Mouse (Mus musculus) R1 (cell line): ENCODE data around the gene Slc9a6.

ENCODE experiments used
- DNase-seq: peaks from one replicate; pipeline ENCODE4 v3.0.0-alpha.2; 2018; ENCODE audit warnings: low read depth, low spot score

Slc9a6 gene

DNA sequence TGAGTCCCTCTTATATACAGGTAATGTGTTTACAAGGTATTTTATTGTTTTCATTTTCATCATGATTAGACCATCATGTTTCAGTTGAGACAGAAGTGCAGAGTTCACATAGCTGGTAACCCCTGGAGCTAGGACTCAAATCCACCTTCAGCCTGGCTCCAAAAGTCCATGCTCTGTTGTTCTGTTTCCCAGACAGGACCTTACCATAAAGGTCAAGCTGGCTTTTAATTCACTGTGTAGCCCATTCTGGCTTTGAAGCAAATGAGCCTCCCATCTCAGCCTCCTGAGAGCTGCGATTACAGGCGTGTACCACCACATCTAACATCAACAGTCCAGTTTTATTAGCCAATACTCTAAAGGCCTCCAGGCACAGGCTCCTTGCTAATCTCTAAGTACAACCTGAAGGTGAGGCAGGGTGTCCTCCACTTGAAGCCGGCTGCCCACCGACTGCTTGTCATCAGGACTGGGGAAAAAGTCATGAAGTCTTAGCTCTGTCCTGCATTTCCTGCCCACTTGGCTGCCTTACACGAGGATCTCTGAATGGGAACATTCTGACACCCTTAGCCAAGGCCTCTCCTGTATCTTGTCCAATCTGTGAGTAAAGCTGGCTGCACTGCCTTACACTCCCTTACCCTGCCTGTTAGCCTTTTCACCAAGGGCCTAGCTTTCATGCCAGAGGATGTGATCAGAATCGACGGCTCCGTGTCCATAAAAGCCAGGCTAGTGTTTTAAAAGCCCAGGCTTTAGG lies 55.8 kb downstream of the Slc9a6 start:
- no peak for DNase-seq

DNA sequence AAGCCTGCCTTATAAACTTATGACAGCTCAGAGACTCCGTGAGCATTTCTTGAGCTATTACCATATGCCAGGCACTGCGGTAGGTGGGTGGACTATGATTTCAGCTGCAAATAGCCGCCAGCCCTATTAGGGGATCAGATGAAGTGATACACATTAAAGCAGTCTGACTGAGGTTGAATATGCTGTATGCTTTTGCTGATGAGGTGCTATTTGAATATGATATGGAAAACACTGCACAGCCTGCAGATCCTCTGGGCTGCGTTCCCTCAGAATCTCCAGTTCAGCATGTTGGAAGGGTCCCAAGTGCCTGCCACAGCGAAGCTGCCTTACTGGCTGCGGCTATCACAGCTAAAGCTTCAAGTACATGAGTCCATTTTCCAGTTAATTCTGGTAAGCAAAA lies 57.7 kb downstream of the Slc9a6 start:
- no peak for DNase-seq

DNA sequence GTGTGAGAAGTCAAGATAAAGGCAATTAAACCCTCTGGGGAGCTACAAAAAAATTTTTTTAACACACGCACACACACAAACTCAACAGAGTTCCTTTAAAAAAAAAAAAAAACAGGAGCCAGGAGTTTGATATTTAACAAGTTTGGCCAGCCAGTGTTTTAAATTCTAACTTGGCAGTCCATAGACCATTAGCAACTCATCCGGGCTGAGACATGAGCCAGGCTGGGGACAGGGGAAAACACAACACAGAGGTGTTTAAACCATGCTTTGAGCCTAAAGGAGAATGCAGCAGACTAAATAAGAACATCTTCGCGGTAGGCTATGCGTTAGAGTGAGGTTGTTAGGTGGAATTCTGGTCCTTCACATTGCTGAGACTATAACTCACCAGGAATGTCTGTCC lies 58.5 kb downstream of the Slc9a6 start:
- no peak for DNase-seq

DNA sequence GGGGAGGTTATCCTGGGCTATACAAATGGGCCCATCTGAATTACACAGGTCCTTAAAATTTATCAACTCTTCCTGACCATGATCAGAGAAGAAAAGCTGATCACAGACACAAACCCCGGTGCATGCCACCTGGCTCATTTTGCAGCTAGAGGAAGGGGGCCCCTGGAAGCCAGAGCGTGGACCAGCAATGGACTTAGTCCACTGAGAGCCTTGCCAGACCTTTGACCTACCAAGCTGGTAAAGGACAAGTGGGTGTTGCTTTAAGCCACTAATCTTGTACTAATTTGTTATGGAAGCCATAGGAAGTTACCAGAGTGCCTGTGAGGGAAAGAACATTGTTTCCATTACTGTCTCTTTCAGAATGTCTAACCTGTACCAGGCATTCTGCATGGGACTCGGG lies 58.9 kb downstream of the Slc9a6 start:
- DNase-seq = no peak

DNA sequence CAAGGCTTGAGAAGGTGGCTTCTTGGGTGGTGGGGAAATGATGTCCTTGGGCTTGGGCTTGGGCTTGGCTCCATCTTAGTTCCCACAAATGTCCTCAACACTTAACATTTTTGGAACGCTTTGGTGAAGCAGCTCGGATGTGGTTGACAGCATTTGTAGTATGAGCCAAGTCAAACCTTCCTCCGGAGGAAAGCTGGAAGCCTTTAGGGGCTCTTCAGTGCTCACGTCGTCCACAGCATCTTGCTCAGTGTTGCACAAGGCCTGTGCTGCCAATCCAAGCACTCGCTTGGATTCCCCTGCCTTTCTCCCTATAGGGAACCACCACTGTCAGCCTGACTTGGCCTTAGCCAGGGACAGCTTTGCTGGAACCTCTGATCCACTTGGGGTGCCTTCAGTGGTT lies 66.0 kb downstream of the Slc9a6 start:
- DNase-seq = no peak

DNA sequence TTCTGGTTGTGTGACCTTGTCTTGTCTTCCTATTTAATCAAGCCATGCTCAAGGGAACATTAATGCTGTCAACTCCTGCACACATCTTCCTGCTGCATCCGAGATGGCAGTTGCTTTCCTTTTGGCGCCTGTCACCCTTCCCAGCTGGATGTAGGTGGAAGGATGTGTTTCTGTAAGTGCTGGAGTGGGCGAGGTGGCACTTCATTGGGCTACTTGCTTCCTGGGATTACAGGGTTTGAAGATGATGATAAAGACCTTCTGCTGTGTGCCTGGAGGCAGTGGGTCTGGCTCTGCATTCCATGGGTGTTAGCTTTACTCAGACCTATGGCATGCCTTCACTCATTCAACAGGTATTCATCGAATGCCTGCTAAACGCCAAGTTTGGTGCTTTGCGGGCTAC lies 68.2 kb downstream of the Slc9a6 start:
- no peak for DNase-seq

DNA sequence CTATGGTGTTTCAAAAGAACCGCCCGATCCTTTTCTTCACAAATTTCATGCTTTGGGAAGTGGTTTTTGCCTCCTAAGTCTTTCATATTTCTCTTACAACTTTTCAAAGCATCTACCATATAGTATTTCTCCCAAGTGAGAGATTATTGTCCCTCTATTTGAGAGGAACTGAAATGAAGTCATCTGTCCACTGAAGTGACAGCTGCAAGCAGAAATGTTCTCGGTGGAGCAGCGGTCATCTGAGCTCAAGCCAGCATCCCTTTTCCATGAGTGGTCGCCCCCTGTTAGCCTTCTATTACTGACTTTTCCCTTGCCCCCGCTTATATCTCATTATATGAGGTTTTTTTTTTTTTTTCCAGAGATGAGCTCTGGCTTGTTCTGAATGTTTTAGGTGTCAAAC lies 69.5 kb downstream of the Slc9a6 start:
- DNase-seq = no peak

DNA sequence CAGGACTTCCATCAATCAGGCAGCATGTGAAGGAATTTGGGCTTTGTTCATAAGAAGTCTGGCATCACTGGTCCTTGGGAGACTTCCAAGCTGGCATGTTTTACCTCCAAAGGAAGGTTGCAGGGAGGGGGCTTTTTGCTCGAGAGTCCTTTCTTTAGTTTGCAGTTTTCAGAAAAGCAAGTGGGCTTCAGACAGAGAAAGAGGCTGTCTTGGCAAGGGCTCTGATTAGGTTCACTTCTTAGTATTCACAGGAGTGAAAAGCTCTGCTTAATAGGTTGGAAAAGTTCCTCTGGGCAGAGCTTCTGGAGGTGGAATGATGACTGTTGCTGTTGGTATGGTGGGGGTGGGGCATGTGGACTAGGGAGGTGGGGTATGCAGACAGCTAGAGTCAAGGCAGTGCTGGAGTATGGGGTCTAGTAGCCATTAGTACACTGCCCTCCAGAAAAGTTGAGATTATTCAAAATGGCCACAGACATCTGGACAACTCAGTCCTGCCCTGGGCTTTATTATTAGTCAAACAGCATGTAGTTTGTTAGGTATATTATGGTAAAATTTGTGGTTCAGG lies 72.7 kb downstream of the Slc9a6 start:
- DNase-seq = no peak

DNA sequence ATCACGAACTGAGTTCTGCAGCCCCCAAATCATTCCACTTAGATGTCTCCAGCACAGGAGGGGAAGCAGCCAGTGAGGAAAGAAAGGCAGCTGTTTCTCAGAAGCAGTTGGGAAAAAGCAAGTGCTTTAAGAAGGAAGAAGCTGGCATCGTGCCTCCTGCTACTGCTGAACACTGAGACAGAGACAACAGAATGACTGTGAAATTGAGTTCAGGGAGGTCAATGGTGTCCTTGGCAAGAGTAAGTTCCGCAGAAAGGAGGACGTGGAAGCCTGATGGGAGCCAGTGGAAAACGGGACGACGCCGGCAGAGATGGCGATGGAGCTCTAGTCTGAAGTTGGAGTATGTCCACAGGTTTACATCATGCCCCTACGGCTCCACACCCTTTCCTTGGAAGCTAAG lies 74.0 kb downstream of the Slc9a6 start:
- no peak for DNase-seq

DNA sequence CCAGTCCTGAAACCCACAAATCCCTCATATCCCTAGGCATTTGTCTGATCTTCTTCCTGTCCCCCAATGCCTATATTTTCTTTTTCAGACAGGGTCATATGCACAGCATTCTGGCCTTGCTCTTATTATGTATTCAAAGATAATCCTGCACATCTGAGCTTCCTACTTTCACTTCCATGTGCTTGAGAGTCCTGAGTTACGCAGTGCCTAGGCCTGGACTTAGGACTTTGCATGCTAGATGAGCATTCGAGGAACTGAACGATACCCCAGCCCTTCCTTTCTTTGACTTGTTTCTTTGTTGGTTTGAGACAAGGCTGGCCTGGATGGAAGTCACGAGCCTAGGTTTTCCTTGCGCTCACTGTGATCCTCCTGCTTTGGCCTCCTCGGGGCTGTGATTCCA lies 83.0 kb downstream of the Slc9a6 start:
- no peak for DNase-seq

DNA sequence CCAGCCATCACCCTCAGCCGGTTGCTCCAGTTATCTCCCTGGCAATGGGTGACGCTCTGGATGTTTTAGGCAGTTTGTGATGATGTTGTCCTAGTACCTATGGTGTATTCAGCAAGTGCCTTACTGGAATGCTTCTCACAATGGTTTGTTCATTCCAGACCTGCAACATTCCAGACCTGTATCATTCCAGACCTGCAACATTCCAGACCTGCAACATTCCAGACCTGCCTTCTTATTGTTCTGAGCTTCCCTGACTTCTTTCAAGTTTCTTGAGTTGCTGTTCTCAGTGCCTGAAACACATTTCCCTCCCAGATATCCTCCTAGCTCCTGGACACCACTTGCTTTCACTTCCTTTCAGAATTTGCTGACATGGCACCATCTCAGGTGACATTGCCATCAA lies 85.0 kb downstream of the Slc9a6 start:
- DNase-seq = peak; percentile 72

DNA sequence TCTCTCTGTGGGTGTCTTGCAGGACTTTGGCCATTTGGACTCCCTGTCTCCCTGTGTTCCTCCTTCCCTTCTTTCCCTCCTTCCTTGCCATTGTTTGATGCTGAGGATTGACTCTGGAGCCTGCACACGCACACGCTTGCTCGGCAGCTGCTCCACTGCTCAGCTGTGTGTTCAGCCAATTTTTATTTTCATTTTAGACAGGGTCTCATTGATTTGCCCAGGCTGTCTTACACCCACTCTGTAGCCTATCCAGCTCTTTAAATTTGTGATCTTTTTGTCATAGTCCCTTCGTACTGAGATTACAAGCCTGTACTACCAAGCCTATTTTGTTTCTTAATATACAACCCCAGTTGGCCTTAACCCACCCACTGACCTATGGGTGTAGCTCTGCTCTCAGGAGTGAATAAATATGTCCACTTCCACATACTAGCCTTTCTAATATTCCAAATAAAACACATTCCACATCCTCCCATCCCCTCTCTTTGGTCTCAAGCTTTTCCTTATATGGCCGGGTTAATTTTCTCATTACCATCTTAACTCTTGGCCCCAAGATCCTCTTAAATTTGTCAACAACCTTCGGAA lies 87.7 kb downstream of the Slc9a6 start:
- no peak for DNase-seq

DNA sequence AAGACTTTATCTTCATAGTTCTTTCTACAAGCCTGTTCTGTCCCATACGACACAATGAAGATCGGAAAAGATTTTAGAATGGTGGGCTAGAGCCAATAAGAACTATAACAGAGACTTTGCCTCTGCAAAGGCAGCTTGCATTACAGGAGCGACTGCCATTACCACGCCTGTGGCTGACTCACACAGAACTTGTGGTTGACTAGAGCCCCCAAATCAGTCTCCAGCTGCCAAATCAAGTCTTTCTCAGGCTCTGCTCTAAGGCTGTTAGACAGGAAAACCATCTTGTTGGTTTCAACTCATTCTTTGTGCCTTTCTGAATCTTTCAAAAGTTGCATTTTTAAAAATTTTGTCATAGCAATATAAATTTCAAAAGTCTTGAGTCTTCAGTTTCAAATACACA lies 88.3 kb downstream of the Slc9a6 start:
- DNase-seq = no peak

DNA sequence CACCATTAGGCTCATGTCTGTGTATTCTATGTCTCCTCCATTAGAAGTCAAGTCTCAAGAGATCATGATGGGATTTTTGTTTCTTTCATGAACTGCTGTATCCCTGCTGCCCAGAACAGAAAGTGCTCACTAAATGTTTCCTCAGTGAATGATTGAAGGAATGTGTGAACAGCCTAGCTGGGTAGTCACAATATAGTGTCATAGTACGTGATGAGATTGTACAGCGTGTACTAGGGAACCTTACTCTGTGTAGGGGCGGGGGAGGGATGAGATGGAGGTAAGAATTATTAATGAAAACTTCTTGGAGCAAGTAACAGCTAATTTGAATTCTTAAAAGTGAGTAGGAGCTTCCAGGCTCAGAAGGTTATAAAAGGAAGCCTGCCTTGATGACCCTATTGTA lies 91.7 kb downstream of the Slc9a6 start:
- DNase-seq = no peak

DNA sequence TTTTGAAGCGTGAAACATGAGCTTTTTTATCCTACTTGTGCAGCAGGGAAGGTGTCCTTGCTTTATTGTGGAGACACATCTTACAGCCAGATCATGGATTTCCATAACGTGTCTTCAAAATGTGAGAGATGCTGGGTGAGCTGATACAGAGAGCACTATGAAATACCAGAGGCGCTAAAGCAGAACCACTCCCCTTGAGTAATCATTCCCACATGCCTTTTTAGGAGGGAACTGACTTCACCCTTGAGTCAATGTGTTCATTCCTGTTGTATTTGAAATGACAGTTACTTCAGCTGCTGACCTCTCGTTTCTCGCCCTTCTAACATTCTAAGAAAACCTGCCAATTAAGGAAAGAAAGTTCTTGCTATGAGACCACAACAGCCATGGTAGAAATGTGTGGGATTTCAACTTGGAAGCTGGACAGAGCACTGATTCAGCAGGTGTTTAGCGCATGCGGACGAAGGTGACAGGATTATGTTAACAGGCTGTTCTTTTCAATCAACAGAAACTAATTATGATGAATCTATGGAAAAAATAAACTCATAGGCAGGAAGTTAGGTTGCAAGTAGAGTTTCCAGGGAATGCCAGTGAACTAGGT lies 94.5 kb downstream of the Slc9a6 start:
- DNase-seq = no peak

DNA sequence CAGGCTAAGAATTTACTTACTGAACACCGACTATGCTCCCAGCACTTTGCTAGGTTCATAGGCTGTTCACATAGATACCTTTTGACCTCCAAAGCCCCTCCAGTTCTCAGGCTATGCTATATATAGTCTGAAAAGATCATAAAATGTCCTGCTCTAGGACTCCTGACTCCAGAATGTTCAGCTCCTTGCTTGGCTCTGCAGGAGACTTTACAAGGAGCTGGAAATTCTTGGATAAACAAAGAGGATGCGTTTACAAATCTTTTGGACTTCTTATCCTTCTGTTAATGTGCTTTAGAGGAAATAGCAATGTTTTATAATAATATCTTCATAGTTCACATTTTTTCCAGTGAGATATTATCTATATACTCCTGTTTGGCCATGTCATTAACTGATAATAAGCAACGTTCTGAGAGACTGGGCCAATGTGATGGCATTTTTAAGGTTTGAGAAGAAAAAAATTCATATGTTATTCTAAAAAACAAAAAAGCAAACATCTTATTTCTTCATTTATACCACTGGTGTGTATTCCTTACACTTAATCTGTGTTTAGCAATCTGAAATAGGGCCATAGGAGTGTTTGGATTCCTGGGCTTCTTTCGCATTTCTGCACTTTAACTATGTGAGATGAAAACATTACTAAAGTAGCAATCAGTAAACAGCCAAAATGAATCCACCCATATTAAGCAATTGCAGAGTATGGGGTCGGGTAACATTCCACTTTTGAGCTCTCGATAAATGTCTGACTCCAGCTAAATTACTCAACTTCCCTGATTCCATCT lies 99.2 kb downstream of the Slc9a6 start:
- DNase-seq = no peak

DNA sequence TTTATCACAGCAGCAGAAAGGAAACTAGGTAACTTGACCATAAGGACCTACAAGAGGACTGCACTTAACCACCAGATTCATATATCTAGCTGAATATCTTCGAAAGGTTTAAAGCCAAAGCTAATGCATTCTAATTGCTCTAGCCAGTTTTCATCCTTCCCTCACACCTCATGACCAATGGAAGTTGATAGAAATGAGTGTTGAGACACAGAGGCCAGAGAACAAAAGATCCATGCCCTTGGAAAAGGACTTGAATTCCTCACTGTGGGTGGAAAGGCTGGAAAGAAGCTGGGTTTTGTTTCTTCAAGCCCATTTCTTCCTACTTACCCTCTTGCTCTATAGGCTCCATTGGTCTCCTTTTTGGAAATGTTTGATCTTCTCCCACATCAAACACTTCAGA lies 101.0 kb downstream of the Slc9a6 start:
- DNase-seq = no peak

DNA sequence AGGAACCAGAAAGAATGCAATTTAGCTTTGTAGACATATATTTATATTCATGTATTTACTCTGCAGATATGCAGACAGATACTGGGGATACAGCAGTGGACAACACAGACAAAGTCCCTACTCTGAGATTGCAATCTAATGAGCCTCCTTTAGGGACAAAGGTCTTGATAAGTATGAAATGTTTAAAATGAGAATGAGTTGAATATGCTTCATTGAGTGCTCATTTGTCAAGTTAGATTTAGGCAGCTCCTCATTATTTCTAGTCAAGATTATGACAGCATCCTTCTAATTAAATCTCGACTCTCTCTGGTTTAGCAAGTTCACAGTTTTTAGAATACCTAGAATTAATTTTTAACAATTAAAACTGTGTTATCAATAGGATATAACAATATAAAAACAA lies 103.1 kb downstream of the Slc9a6 start:
- DNase-seq = no peak
